Mouse (Mus musculus): ENCODE data around the gene Sgsh.
A peak's percentile ranks its signal among the peaks of the same experiment; 100 is the strongest.

DNA sequence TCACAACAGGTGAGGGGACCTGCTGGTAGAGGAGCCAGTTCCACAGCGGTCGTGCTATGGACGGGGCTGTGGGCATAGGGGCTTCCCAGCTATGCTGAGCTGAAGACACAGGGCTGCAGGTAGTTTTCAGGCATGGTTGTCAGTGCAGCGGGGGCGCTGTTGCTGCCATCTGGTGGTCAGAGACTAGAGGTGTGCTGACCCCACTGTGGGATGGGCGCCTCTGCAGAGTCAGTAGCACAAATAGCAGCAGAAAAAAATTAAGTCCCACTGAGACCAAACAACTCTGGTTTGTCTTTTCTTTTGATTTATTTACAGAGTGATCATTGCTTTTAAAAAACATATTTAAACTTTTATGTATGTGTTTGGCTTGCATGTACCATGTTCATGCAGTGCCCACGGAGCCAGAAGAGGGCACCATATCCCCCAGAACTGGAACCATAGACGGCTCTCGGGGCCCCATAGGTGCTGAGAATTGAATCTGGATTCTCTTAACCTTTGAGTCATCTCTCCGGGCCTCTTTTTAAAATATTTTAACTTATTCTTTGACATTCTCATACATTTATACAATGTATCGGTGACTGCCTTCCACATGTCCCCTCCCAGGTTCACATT, 8.3 kb upstream of the Sgsh start:
- TF ChIP-seq POLR2A (IDR thresholded peaks at IDR 0.05; ENCODE audit: borderline replicate concordance, low read depth, low read length) (no peak), CTCF (IDR thresholded peaks at IDR 0.05; ENCODE audit: low read depth, low read length) (peak; percentile 86)

Data from bone marrow macrophage, adult 2 months (primary cell).